Comparison of ENCODE assay signal across 10 mouse cellular contexts in genomic region chr5:142024448-142024847, GRCm38 (mm10).
DNase-seq lines count a peak whose midpoint lies in the region; ATAC-seq and TF ChIP-seq lines count a peak whose summit lies in the region.
"Had no signal": no experiment of that assay in that cellular context is flagged by ENCODE, and none has a peak within 500 bp of the region (broad histone marks: within the 10 kb centered on the region; RNA-seq: fewer than 3 reads in every experiment).

No protein-coding gene starts in this region.

- no peaks in the 10 kb centered on the region for H3K9me3 ChIP-seq in lung, embryonic 14.5 days (ENCODE audit: low read depth, low read length)
- H3K9me3 ChIP-seq in lung, postnatal 0 days (ENCODE audit: low read length): no peaks in the 10 kb centered on the region
- H3K9me3 ChIP-seq in kidney, postnatal 0 days (replicated peaks; ENCODE audit: low read length): no peaks in the 10 kb centered on the region
- H3K9me3 ChIP-seq: neural tube, embryonic 13.5 days had no signal

- no peak for TF ChIP-seq EP300 in lung, postnatal 0 days (IDR thresholded peaks at IDR 0.05)

- H3K9ac ChIP-seq in lung, embryonic 14.5 days: no peak overlapping the region
- H3K9ac ChIP-seq in lung, postnatal 0 days (replicated peaks; ENCODE audit: low read depth): no peak overlapping the region
- no peak overlapping the region for H3K9ac ChIP-seq in kidney, postnatal 0 days (ENCODE audit: low read depth, low read length)
- H3K9ac ChIP-seq: neural tube, embryonic 13.5 days had no signal

- no peak overlapping the region for H3K27ac ChIP-seq in lung, embryonic 14.5 days (ENCODE audit: low read depth)
- no peak overlapping the region for H3K27ac ChIP-seq in lung, postnatal 0 days (ENCODE audit: low read length)
- H3K27ac ChIP-seq in kidney, postnatal 0 days: no peak overlapping the region
- H3K27ac ChIP-seq: neural tube, embryonic 13.5 days had no signal

- TF ChIP-seq CTCF in lung, embryonic 14.5 days (IDR thresholded peaks at IDR 0.05; ENCODE audit: low read depth): no peak
- TF ChIP-seq CTCF in lung, postnatal 0 days (IDR thresholded peaks at IDR 0.05): no peak
- TF ChIP-seq CTCF in kidney, postnatal 0 days (IDR thresholded peaks at IDR 0.05; ENCODE audit: low read depth): no peak

- ATAC-seq in lung, embryonic 14.5 days (ENCODE audit: insufficient read depth): no peak
- ATAC-seq in lung, postnatal 0 days: no peak
- no peak for ATAC-seq in kidney, postnatal 0 days (replicated peaks; ENCODE audit: low FRiP score, low read depth)
- ATAC-seq: Patski had no signal

- H3K36me3 ChIP-seq in lung, embryonic 14.5 days (ENCODE audit: insufficient read depth): no peaks in the 10 kb centered on the region
- H3K36me3 ChIP-seq in lung, postnatal 0 days (ENCODE audit: insufficient read depth, low read length): no peaks in the 10 kb centered on the region
- H3K36me3 ChIP-seq in kidney, postnatal 0 days (ENCODE audit: insufficient read depth, low read length): no peaks in the 10 kb centered on the region
- H3K36me3 ChIP-seq: neural tube, embryonic 13.5 days had no signal

- intact Hi-C loops in left cerebral cortex, postnatal 14 days (cut with DNase I): no loop called here

- no peak overlapping the region for H3K4me2 ChIP-seq in lung, embryonic 14.5 days
- no peak overlapping the region for H3K4me2 ChIP-seq in lung, postnatal 0 days (replicated peaks; ENCODE audit: low read depth, low read length)
- H3K4me2 ChIP-seq in kidney, postnatal 0 days (ENCODE audit: low read length): no peak overlapping the region
- H3K4me2 ChIP-seq: neural tube, embryonic 13.5 days had no signal

- no peaks in the 10 kb centered on the region for H3K4me1 ChIP-seq in lung, embryonic 14.5 days (ENCODE audit: insufficient read depth)
- H3K4me1 ChIP-seq in lung, postnatal 0 days (ENCODE audit: insufficient read depth, low read depth, low read length): no peaks in the 10 kb centered on the region
- no peaks in the 10 kb centered on the region for H3K4me1 ChIP-seq in kidney, postnatal 0 days (replicated peaks; ENCODE audit: insufficient read depth, low read length)
- H3K4me1 ChIP-seq: neural tube, embryonic 13.5 days had no signal

- H3K4me3 ChIP-seq in lung, embryonic 14.5 days (ENCODE audit: low read depth, low read length): no peak overlapping the region
- no peak overlapping the region for H3K4me3 ChIP-seq in lung, postnatal 0 days (ENCODE audit: low read depth, low read length)
- no peak overlapping the region for H3K4me3 ChIP-seq in kidney, postnatal 0 days (replicated peaks; ENCODE audit: low read depth, low read length)
- H3K4me3 ChIP-seq: neural tube, embryonic 13.5 days had no signal

- WGBS in lung, embryonic 14.5 days: 56% methylated on average over 12 of the region's 12 CpGs
- 61% methylated on average over 11 of the region's 12 CpGs for WGBS in lung, postnatal 0 days
- WGBS in kidney, postnatal 0 days: 40% methylated on average over 12 of the region's 12 CpGs

- peak; percentile 13 for DNase-seq in adrenal gland, postnatal 10 days
- DNase-seq in adrenal gland, postnatal 4 days (ENCODE audit: low spot score in 2 of 2): no peak
- DNase-seq in lung, embryonic 14.5 days: peak; percentile 15
- no peak for DNase-seq in lung, postnatal 0 days (ENCODE audit: low spot score)
- peak; percentile 42 for DNase-seq in kidney, postnatal 0 days (ENCODE audit: low spot score)
- peak; percentile 44 for DNase-seq in thymus, postnatal 14 days
- no peak for DNase-seq in left cerebral cortex, postnatal 14 days (ENCODE audit: low spot score in 2 of 2)
- DNase-seq in MN1 (ENCODE audit: low spot score): no peak

- H3K27me3 ChIP-seq in lung, embryonic 14.5 days (ENCODE audit: insufficient read depth, low read length): no peaks in the 10 kb centered on the region
- no peaks in the 10 kb centered on the region for H3K27me3 ChIP-seq in lung, postnatal 0 days (replicated peaks; ENCODE audit: insufficient read depth, low read length)
- H3K27me3 ChIP-seq in kidney, postnatal 0 days (ENCODE audit: insufficient read depth, low read length): no peaks in the 10 kb centered on the region
- H3K27me3 ChIP-seq: neural tube, embryonic 13.5 days; Patski had no signal

Comparison
In these comparisons a context has a peak if more than half of its experiments do, and no peak if none do; other contexts are left out.
1. DNase-seq: peak in adrenal gland, postnatal 10 days (single experiment), lung, embryonic 14.5 days (single experiment), kidney, postnatal 0 days (single experiment) and thymus, postnatal 14 days (single experiment); none in adrenal gland, postnatal 4 days (0 of 2), lung, postnatal 0 days (single experiment), left cerebral cortex, postnatal 14 days (0 of 2) and MN1 (single experiment).